Mouse (Mus musculus) kidney, adult 2 months (tissue): ENCODE results near the gene Ntf3.

Experiments used
- CTCF ChIP-seq: fragments of 200-500 bp; conservative IDR thresholded peaks from 2 replicates; pipeline ENCODE4 v1.5.1; 2011; ENCODE audit warnings: low read depth, mild to moderate bottlenecking, control low read depth, low read length, moderate library complexity, mixed read lengths; ENCODE audit not compliant: insufficient read depth, insufficient read length
- POLR2A ChIP-seq: fragments of 200-500 bp; IDR thresholded peaks from one replicate; pipeline ENCODE4 v1.6.1; 2011; ENCODE audit warnings: low read depth, low read length, control low read depth

DNA sequence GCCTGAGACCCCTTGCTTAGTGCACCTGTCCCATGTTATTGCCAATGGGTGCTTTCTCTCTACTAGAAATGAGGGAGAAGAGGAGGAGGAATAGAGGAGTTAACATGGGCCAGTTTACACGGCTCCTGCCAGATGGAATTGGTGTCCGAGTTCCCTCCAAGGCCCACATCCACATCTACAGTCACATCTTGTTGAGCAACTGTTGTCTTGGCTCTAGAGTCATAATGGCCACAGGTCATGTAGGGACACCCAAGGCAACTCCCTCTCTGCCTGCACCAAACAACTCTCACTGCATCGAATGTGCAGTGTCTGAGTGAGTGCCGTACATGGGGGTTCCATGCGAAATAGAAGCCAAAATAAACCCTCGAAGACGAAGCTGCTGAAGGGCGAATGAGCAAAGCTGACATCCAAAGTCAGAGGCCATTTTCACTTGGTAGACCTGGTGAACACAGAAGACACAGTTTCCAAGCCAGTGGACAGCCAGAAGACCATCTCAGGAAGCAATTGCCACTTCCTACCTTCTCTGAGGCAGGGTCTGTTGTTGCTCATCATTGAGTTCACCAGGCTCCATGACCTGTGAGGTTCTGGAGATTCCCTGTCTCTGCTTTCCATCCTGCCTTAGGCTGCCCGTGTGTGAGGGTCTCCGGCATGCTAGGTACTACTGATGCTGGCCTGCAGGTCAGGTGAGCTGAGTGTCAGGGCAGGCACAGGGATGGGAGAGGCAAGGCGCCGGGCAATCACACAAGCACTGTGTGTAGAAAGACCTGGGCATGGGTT lies 78.0 kb downstream of the Ntf3 start:
- TF ChIP-seq CTCF (no peak), POLR2A (no peak)
